In the genomic region with DNA sequence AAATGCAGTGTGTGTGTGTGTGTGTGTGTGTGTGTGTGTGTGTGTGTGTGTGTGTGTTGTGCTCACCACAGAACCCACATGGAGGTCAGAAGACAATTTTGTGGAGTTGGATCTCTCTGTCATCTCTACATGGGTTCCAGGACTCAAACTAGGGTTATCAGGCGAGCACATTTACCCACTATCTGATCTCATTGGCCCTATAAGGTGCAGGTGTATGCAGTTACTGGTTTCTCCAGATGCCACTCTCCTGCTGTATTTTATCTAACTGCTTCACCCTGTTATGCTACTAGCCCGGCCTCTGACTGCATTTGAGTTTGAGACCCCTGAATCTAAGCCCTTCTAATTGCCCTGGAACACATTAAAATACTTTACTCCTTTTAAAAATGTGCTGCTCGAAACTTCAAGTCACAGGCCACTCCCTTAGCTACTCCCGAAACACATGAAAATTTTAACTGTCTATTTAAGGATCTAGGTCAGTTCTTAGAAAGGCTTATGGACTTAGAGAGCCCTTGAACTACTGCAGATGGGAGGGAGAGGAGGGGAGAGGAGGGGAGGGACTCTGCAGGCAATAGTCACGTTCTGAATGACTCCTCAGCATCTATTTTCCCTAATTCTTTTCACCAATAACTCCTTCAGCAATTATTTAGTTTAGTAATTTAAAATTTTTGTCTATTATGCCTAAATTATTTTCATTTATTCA, we compare ENCODE assay signal across 13 mouse cellular contexts.
"Had no signal": no experiment of that assay in that cellular context is flagged by ENCODE, and none has a peak within 500 bp of the region (broad histone marks: within the 10 kb centered on the region; RNA-seq: fewer than 3 reads in every experiment).

No protein-coding gene starts in this region.

- H3K27me3 ChIP-seq: hindbrain, embryonic 15.5 days; limb, embryonic 15.5 days; midbrain, embryonic 12.5 days had no signal

- H3K9ac ChIP-seq: hindbrain, embryonic 15.5 days; limb, embryonic 15.5 days; lung, embryonic 14.5 days; midbrain, embryonic 12.5 days had no signal

- ATAC-seq: intestine, postnatal 0 days; midbrain, embryonic 16.5 days had no signal

- DNase-seq: kidney, adult 8-10 months; kidney, postnatal 25 days; layer of hippocampus, adult 9-11 months; layer of hippocampus, postnatal 36 days; lung, embryonic 14.5 days; lung, postnatal 36 days; right cerebral cortex, postnatal 14 days had no signal

- H3K4me2 ChIP-seq: hindbrain, embryonic 15.5 days; limb, embryonic 15.5 days; lung, embryonic 14.5 days; midbrain, embryonic 12.5 days had no signal

- H3K27ac ChIP-seq: hindbrain, embryonic 15.5 days; limb, embryonic 15.5 days; midbrain, embryonic 12.5 days had no signal

- H3K4me3 ChIP-seq: hindbrain, embryonic 15.5 days; limb, embryonic 15.5 days; megakaryocyte, embryonic 14.5 days; midbrain, embryonic 12.5 days had no signal

- H3K4me1 ChIP-seq: hindbrain, embryonic 15.5 days; limb, embryonic 15.5 days; megakaryocyte, embryonic 14.5 days; midbrain, embryonic 12.5 days had no signal

- H3K36me3 ChIP-seq: hindbrain, embryonic 15.5 days; limb, embryonic 15.5 days; midbrain, embryonic 12.5 days had no signal

- H3K9me3 ChIP-seq: hindbrain, embryonic 15.5 days; limb, embryonic 15.5 days; midbrain, embryonic 12.5 days had no signal
